Mouse (Mus musculus) ovary, adult 18-20 months (tissue): ENCODE data around the gene Lce3d.

Experiments
- DNase-seq: peaks from one replicate; pipeline ENCODE4 v3.0.0; 2022; ENCODE audit warnings: low spot score, mixed read lengths

The Lce3d gene

DNA sequence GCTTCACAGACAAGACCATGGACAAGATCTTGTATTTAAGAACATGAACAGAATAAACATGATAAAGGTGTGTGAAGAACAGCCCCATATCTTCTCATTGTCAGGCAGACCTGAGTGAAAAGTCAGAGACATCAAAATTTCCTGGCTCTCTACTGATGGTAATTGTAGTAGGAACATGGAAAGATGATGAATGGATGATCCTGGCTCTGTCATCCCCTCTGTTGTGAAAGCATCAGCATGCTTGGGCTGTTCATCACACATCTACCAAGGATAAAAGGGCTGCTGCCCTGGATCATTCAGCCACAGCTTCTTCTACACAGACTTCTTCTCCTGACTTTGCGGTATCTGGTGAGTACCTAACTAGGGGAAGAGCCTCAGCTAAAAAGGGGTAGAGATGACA lies at the start of gene Lce3d:
Gene Lce3d (plus strand): TSS at position 301 of the 400 bp plus-strand sequence.
- no peak for DNase-seq

- DNase-seq: no peak
These were observed 49.6 kb upstream of the Lce3d start for GRCm38 (mm10) chr3:92907571-92907970.

- no peak for DNase-seq
These were observed 36.8 kb upstream of the Lce3d start for GRCm38 (mm10) chr3:92920364-92920763.

DNA sequence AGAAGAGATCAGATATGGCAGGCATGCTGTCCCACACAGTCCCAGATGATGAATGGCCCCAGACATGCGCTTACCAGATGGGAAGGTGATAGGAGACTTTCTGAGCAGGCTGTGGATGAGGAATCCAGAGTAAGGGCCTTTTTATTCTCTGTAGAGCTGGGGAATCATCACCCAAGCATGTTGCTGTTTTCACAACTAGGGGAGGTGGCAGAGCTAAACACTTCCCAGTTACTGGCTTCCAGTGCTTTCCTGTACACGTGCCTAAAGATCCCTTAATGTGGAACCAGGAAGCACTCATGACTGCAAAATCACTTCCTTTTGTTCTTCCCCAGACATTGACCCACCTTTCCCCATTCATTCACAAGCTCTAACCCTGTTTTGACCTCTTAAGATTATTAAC lies 31.1 kb upstream of the Lce3d start, which contains the start of gene Lce3a:
Gene Lce3a (minus strand): TSS at position 101 of the 400 bp plus-strand sequence.
- DNase-seq: no peak

DNA sequence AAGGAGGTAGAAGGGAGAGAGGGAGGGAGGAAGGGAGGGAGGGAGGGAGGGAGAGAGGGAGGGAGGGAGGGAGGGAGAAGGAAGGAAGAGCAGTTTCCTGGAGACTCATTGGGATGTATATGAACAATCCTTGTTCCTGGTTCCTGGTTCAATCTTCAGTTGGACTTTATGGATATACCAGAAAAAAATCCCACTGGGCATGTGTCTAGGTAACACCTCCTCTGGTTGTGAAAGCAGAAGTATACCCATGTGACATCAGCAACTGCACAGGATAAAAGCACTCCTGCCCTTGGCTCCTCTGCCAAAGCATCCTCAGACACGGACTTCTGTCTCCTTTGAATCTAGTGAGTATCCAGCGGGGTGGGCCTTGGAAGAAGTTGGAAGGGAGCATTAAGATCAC lies 24.5 kb upstream of the Lce3d start, which contains the start of gene Lce3b:
Gene Lce3b (plus strand): TSS at position 301 of the 400 bp plus-strand sequence.
- DNase-seq: no peak

DNA sequence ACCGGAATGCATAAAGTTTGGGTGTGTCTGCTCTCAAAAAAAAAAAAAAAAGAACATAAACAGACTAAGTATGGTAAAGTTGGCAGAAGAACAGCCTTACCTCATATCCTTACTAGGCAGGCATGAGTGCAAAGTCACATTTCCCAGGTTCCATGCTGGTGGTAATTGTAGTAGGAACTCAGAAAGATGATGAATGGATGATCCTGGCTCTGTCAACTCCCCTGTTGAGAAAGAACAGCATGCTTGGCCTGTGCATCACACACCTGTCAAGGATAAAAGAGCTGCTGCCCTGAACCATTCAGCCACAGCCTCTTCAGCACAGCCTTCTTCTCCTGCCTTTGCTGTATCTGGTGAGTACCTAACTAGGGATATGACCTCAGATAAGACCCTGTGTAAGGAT lies 13.0 kb upstream of the Lce3d start, which contains the start of gene Lce3c:
Gene Lce3c (plus strand): TSS at position 301 of the 400 bp plus-strand sequence.
- no peak for DNase-seq

DNA sequence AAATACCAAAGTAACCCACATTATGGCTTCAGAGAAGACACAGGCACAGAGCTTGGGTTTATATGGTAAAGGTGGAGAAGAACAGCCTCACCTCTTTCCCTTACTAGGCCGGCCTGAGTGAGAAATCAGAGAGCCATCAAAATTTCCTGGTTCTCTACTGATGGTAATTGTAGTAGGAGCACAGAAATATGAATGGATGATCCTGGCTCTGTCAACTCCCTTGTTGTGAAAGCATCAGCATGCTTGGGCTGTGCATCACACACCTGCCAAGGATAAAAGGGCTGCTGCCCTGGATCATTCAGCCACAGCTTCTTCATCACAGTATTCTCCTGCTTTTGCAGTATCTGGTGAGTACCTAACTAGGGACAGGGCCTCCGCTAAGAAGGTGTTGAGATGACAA lies 9.6 kb downstream of the Lce3d start, which contains the start of gene Lce3e:
Gene Lce3e (plus strand): TSS at position 301 of the 400 bp plus-strand sequence.
- DNase-seq: no peak

DNA sequence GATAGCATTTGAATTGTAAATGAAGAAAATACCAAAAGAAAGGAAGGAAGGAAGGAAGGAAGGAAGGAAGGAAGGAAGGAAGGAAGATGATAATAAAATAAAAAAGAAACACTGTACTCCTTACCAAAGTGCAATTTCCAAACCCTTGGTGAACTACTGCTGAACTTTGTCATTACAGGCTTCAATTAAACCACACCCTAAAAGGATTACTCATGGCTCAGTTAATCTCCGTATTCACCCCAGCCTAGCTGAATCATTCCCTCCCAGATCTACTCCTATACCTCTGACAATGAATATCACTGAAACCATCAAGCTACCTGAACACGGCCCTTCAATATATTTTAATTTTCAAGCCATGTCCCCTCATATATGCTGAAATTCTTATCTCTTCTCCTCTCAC lies 21.3 kb downstream of the Lce3d start:
- DNase-seq: no peak

DNA sequence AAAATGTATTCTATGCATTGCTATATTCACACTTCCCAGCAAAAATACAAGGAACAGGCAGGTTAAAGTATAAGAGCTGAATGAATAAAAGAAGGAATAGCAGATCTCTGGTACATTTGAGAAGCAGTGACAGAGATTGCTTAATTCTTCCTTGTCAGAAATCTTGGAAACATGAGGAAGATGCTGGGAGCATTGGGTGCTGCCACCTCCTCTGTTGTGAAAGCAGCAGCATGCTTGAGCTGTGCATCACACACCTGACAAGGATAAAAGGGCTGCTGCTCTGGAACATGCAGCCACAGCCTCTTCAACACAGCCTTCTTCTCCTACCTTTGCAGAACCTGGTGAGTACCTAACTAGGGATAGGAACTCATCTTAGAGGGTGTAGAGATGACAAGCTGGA lies 34.7 kb downstream of the Lce3d start, which contains the start of gene Lce3f:
Gene Lce3f (plus strand): TSS at position 301 of the 400 bp plus-strand sequence.
- DNase-seq: no peak

DNA sequence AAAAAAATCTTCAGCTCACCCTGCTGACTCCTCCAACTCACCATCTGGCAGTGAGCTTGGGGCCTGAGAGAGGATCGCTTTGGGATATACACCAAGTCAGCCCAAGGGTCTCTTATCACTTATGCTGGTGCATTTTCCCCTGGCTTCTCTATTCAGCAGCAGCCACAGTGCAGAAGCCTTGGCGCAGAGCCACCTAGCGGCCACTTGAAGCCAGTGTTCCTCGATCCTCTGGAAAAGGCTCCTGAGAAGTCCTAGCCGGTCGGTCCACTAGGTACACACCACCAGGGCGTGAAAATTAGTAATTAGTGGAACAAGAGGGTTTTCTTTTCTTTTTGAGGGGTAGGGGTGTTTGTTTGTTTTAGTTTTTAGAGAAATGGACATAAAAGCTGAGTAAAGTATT lies 41.5 kb downstream of the Lce3d start:
- peak; percentile 19 for DNase-seq

DNA sequence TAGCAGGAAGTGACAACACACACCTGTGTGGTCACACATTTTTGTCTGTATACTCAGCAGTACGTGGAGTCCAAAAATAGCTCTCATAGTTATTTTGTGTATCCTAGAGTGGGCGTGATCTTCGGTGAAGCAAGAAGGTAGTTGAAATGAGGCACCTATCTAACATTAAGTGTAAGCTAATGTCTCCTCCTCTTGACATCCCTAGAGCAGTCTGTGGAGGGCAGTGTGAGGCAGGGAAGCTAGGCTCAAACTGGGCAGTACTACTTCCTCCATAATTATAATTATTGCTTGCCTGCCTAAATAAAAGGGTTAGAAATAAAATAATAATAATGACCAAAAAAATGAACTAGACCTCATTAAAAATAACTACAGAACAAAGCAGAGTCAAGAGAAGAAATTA lies 43.4 kb downstream of the Lce3d start:
- DNase-seq: no peak

GRCm38 (mm10) chr3:93002843-93003242 lies 45.7 kb downstream of the Lce3d start:
- DNase-seq: no peak
